Mouse (Mus musculus): ENCODE results near the gene E2f1.

GRCm38 (mm10) chr2:154603007-154603637 is 33.4 kb upstream of the E2f1 start:
- TF ChIP-seq CTCF (IDR thresholded peaks at IDR 0.05; ENCODE audit: borderline replicate concordance, extremely low read depth, insufficient read depth, insufficient read length): no peak
- TF ChIP-seq POLR2A (IDR thresholded peaks at IDR 0.05; ENCODE audit: borderline replicate concordance, extremely low read depth, insufficient read depth, insufficient read length, poor library complexity, severe bottlenecking): no peak

Data from brain, embryonic 14.5 days (tissue).